Mouse (Mus musculus): ENCODE measurements around the gene Slc7a7. TPM values are rescaled to one million over a fixed set of nuclear protein-coding genes. Genes with fewer than 3 reads are reported as not detected.

Gene Slc7a7
- total and polyA plus RNA-seq, 2 experiments from 2014 or later = 2.4 to 7.7 TPM

- ATAC-seq (ENCODE audit: low FRiP score) (peak; percentile 20; the same call in 1 of the 2 replicates), DNase-seq (ENCODE audit: low spot score) (peak; percentile 78)
- Histone ChIP-seq H3K36me3 (ENCODE audit: insufficient read depth, low read length) (peaks cover 5% of the 10 kb centered on the region; the same call in 1 of the 2 replicates), H3K4me1 (ENCODE audit: insufficient read depth, low read length) (peaks cover 5% of the 10 kb centered on the region; the same call in 1 of the 2 replicates), H3K27ac (ENCODE audit: low read depth, low read length) (peak within 1 kb of the TSS; percentile 66), H3K27me3 (ENCODE audit: insufficient read depth, low read length) (no peaks in the 10 kb centered on the region), H3K4me2 (ENCODE audit: low read depth, low read length, poor library complexity, severe bottlenecking) (peak within 1 kb of the TSS; percentile 60), H3K9ac (replicated peaks; ENCODE audit: low read length, poor library complexity, severe bottlenecking) (peak within 1 kb of the TSS; percentile 59), H3K4me3 (ENCODE audit: low read depth, low read length) (peak within 1 kb of the TSS; percentile 51), H3K9me3 (ENCODE audit: low read length) (no peaks in the 10 kb centered on the region)
- peak; percentile 66 for TF ChIP-seq CTCF (IDR thresholded peaks at IDR 0.05)
- WGBS = under 1% methylated on average over 41 of the region's 49 CpGs
These were observed 13.9 kb upstream of the Slc7a7 start, which contains the start of gene Mmp14 for GRCm38 (mm10) chr14:54431334-54432077. Mmp14 (plus strand) TSS chr14:54431612.

GRCm38 (mm10) chr14:54430406-54431145 lies 13.0 kb upstream of the Slc7a7 start:
- no peaks in the 10 kb centered on the region for H3K9me3 ChIP-seq (ENCODE audit: low read length)
- H3K4me1 ChIP-seq (ENCODE audit: insufficient read depth, low read length) = peaks cover 5% of the 10 kb centered on the region; the same call in 1 of the 2 replicates
- peaks cover 5% of the 10 kb centered on the region; the same call in 1 of the 2 replicates for H3K36me3 ChIP-seq (ENCODE audit: insufficient read depth, low read length)
- no peak for DNase-seq (ENCODE audit: low spot score)
- peak overlapping the region; percentile 59; the same call in 1 of the 2 replicates for H3K9ac ChIP-seq (replicated peaks; ENCODE audit: low read length, poor library complexity, severe bottlenecking)
- H3K4me3 ChIP-seq (ENCODE audit: low read depth, low read length) = peak overlapping the region; percentile 51
- peak overlapping the region; percentile 60 for H3K4me2 ChIP-seq (ENCODE audit: low read depth, low read length, poor library complexity, severe bottlenecking)
- 13% methylated on average over 18 of the region's 18 CpGs for WGBS
- no peak for ATAC-seq (ENCODE audit: low FRiP score)
- H3K27me3 ChIP-seq (ENCODE audit: insufficient read depth, low read length) = no peaks in the 10 kb centered on the region
- no peak for TF ChIP-seq CTCF (IDR thresholded peaks at IDR 0.05)
- peak overlapping the region; percentile 62 for H3K27ac ChIP-seq (ENCODE audit: low read depth, low read length)

GRCm38 (mm10) chr14:54429332-54430093 lies 11.9 kb upstream of the Slc7a7 start:
- 58% methylated on average over 7 of the region's 7 CpGs for WGBS
- no peak overlapping the region for H3K4me2 ChIP-seq (ENCODE audit: low read depth, low read length, poor library complexity, severe bottlenecking)
- H3K36me3 ChIP-seq (ENCODE audit: insufficient read depth, low read length) = peaks cover 5% of the 10 kb centered on the region; the same call in 1 of the 2 replicates
- H3K9me3 ChIP-seq (ENCODE audit: low read length) = no peaks in the 10 kb centered on the region
- no peak for TF ChIP-seq CTCF (IDR thresholded peaks at IDR 0.05)
- H3K4me1 ChIP-seq (ENCODE audit: insufficient read depth, low read length) = peaks cover 5% of the 10 kb centered on the region; the same call in 1 of the 2 replicates
- no peak overlapping the region for H3K4me3 ChIP-seq (ENCODE audit: low read depth, low read length)
- ATAC-seq (ENCODE audit: low FRiP score) (no peak), DNase-seq (ENCODE audit: low spot score) (no peak)
- peak overlapping the region; percentile 34; the same call in 1 of the 2 replicates for H3K27ac ChIP-seq (ENCODE audit: low read depth, low read length)
- no peaks in the 10 kb centered on the region for H3K27me3 ChIP-seq (ENCODE audit: insufficient read depth, low read length)
- no peak overlapping the region for H3K9ac ChIP-seq (replicated peaks; ENCODE audit: low read length, poor library complexity, severe bottlenecking)

- Histone ChIP-seq H3K27ac (ENCODE audit: low read depth, low read length) (no peak overlapping the region), H3K4me3 (ENCODE audit: low read depth, low read length) (no peak overlapping the region), H3K9ac (replicated peaks; ENCODE audit: low read length, poor library complexity, severe bottlenecking) (no peak overlapping the region), H3K27me3 (ENCODE audit: insufficient read depth, low read length) (no peaks in the 10 kb centered on the region), H3K4me2 (ENCODE audit: low read depth, low read length, poor library complexity, severe bottlenecking) (no peak overlapping the region), H3K36me3 (ENCODE audit: insufficient read depth, low read length) (peaks cover 5% of the 10 kb centered on the region; the same call in 1 of the 2 replicates), H3K9me3 (ENCODE audit: low read length) (no peaks in the 10 kb centered on the region), H3K4me1 (ENCODE audit: insufficient read depth, low read length) (peaks cover 5% of the 10 kb centered on the region; the same call in 1 of the 2 replicates)
- TF ChIP-seq CTCF (IDR thresholded peaks at IDR 0.05) = no peak
- DNase-seq (ENCODE audit: low spot score) (no peak), ATAC-seq (ENCODE audit: low FRiP score) (no peak)
- WGBS = 93% methylated on average over 5 of the region's 5 CpGs
These were observed 10.8 kb upstream of the Slc7a7 start for GRCm38 (mm10) chr14:54428421-54428820.

- Histone ChIP-seq H3K4me3 (ENCODE audit: low read depth, low read length) (peak overlapping the region; percentile 93), H3K4me2 (ENCODE audit: low read depth, low read length, poor library complexity, severe bottlenecking) (peak overlapping the region; percentile 71), H3K27me3 (ENCODE audit: insufficient read depth, low read length) (no peaks in the 10 kb centered on the region), H3K9ac (replicated peaks; ENCODE audit: low read length, poor library complexity, severe bottlenecking) (no peak overlapping the region), H3K9me3 (ENCODE audit: low read length) (no peaks in the 10 kb centered on the region), H3K36me3 (ENCODE audit: insufficient read depth, low read length) (peaks cover 5% of the 10 kb centered on the region; the same call in 1 of the 2 replicates), H3K4me1 (ENCODE audit: insufficient read depth, low read length) (peaks cover 5% of the 10 kb centered on the region; the same call in 1 of the 2 replicates), H3K27ac (ENCODE audit: low read depth, low read length) (no peak overlapping the region)
- ATAC-seq (ENCODE audit: low FRiP score) (no peak), DNase-seq (ENCODE audit: low spot score) (no peak)
- no peak for TF ChIP-seq CTCF (IDR thresholded peaks at IDR 0.05)
- WGBS = 91% methylated on average over 7 of the region's 7 CpGs
These were observed 10.1 kb upstream of the Slc7a7 start for GRCm38 (mm10) chr14:54427696-54428095.
